Mouse (Mus musculus) myocyte (in vitro differentiated cells): ENCODE data around the gene Sdhaf1.

Experiments
- MYOG ChIP-seq, 3 experiments: IDR thresholded peaks; one replicate each; pipeline ENCODE4 v1.6.1; 2011; ENCODE audit warnings: control low read depth in 2 of 3, low read depth in 2 of 3, mild to moderate bottlenecking in 2 of 3; ENCODE audit not compliant: insufficient read length in 2 of 3, control insufficient read depth in 1 of 3, insufficient read depth in 1 of 3
- POLR2A ChIP-seq: IDR thresholded peaks from one replicate; pipeline ENCODE4 v1.6.1; 2011; ENCODE audit warnings: low read depth, mild to moderate bottlenecking, control low read depth, moderate library complexity; ENCODE audit not compliant: insufficient read length
- USF1 ChIP-seq: IDR thresholded peaks from one replicate; pipeline ENCODE4 v1.6.1; 2011; ENCODE audit warnings: low read depth, mild to moderate bottlenecking, control low read depth, moderate library complexity

- TF ChIP-seq USF1 (no peak), POLR2A (no peak), MYOG (IDR thresholded peaks at IDR 0.05; ENCODE audit: control insufficient read depth in 1 of 3, insufficient read depth in 1 of 3, insufficient read length in 2 of 3, low read depth in 2 of 3) (no peak)
These were observed 26.9 kb downstream of the Sdhaf1 start for GRCm38 (mm10) chr7:30296816-30297215.
